Mouse (Mus musculus): ENCODE measurements around the gene Tspyl4.

DNA sequence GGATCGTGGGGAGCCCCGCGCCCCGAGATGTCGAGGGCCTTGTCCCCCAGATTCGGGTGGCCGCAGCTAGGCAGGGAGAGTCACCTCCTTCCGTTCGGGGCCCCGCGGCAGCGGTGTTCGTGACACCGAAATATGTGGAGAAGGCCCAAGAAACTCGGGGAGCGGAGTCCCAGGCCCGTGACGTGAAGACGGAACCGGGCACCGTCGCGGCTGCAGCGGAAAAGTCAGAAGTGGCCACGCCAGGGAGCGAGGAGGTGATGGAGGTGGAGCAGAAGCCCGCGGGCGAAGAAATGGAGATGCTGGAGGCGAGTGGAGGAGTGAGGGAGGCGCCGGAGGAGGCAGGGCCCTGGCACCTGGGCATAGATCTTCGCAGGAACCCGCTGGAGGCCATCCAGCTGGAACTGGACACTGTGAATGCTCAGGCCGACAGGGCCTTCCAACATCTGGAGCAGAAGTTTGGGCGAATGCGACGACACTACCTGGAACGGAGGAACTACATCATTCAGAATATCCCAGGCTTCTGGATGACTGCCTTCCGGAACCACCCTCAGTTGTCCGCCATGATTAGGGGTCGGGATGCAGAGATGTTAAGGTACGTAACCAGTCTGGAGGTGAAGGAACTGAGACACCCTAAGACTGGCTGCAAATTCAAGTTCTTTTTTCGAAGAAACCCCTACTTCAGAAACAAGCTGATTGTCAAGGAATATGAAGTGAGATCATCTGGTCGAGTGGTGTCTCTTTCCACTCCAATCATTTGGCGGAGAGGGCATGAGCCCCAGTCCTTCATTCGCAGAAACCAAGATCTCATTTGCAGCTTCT lies 14.6 kb upstream of the Tspyl4 start:
- TF ChIP-seq CTCF (conservative IDR thresholded peaks at IDR 0.05; ENCODE audit: insufficient read depth, insufficient read length, low read depth, low read length) (no peak), POLR2A (IDR thresholded peaks at IDR 0.05; ENCODE audit: low read depth, low read length) (no peak)
